Mouse (Mus musculus): ENCODE measurements around the gene Ntm. TPM values are rescaled to one million over a fixed set of nuclear protein-coding genes. Genes with fewer than 3 reads are reported as not detected.

Gene Ntm
- 11.2 and 11.5 TPM in 2 replicates for polyA plus RNA-seq (2014; fragmentation: Nextera tagmentation; extraction: Ambion mirVana)

DNA sequence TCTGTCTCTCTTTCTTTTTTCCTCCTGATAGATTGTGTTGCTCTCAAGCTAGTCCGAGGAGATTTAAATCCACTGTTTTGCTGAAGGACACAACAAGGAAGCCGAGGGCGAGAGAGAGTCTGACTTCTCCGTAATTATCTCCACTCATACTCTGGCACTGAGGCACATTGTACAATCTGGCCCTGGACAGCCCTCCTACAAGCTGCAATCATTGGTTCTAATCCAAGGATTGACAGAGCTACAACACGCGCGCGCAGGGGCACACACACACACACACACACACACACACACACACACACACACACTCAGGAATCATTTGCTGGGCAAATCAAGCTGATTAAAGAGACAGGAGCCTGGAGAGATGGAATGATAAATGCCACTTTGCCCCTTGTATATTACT lies at the start of gene Ntm:
Gene Ntm, minus strand, starts transcription at position 164 of the 400 bp plus-strand sequence.
- Histone ChIP-seq H3K4me1 (ENCODE audit: control insufficient read depth, insufficient read depth, low read length) (no peaks in the 10 kb centered on the region), H3K9ac (replicated peaks; ENCODE audit: low read length) (0 out of 2 replicates have a peak within 1 kb of the TSS, but pooled peaks have one; percentile 32), H3K4me3 (ENCODE audit: low read depth, low read length) (peak within 1 kb of the TSS; percentile 43), H3K27ac (replicated peaks; ENCODE audit: low read depth, low read length) (no peak within 1 kb of the TSS), H3K36me3 (replicated peaks; ENCODE audit: control insufficient read depth, insufficient read depth, low read depth, low read length) (no peaks in the 10 kb centered on the region), H3K4me2 (ENCODE audit: low read depth, low read length) (peak within 1 kb of the TSS; percentile 84), H3K9me3 (replicated peaks; ENCODE audit: control insufficient read depth, low read length) (no peaks in the 10 kb centered on the region), H3K27me3 (ENCODE audit: control insufficient read depth, insufficient read depth, low read length) (peaks cover 12% of the 10 kb centered on the region)
- DNase-seq (ENCODE audit: low spot score) (peak; percentile 31), ATAC-seq (replicated peaks; ENCODE audit: insufficient number of reproducible peaks, low FRiP score, low TSS enrichment, low read depth) (no peak)
- WGBS = 18% methylated on average over 8 of the region's 8 CpGs

DNA sequence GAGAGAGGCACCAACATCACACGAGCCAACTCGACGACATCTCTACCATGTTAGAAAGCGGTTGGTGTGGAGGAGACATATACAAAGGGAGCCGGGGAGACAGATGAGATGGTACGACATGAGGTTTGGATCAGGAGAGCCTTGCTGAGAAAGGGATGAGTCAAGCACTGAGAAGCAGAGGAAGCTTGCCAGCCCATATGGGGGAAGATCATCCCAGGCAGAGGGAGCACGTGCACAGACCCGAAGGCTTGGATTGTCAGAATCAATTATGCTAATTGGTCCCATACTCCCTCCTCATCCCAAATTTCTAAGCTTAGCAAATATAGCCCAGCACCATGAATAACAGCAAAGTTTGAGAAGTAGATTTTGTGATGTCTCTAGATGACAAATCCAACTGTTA lies 42.8 kb upstream of the Ntm start:
- H3K27me3 ChIP-seq (ENCODE audit: control insufficient read depth, insufficient read depth, low read length) = no peaks in the 10 kb centered on the region
- H3K4me2 ChIP-seq (ENCODE audit: low read depth, low read length) = no peak overlapping the region
- 74% methylated on average over 8 of the region's 8 CpGs for WGBS
- no peak overlapping the region for H3K4me3 ChIP-seq (ENCODE audit: low read depth, low read length)
- H3K27ac ChIP-seq (replicated peaks; ENCODE audit: low read depth, low read length) = no peak overlapping the region
- no peaks in the 10 kb centered on the region for H3K9me3 ChIP-seq (replicated peaks; ENCODE audit: control insufficient read depth, low read length)
- DNase-seq (ENCODE audit: low spot score) = peak; percentile 10
- H3K4me1 ChIP-seq (ENCODE audit: control insufficient read depth, insufficient read depth, low read length) = no peaks in the 10 kb centered on the region
- no peak overlapping the region for H3K9ac ChIP-seq (replicated peaks; ENCODE audit: low read length)
- no peak for ATAC-seq (replicated peaks; ENCODE audit: insufficient number of reproducible peaks, low FRiP score, low TSS enrichment, low read depth)
- H3K36me3 ChIP-seq (replicated peaks; ENCODE audit: control insufficient read depth, insufficient read depth, low read depth, low read length) = no peaks in the 10 kb centered on the region

DNA sequence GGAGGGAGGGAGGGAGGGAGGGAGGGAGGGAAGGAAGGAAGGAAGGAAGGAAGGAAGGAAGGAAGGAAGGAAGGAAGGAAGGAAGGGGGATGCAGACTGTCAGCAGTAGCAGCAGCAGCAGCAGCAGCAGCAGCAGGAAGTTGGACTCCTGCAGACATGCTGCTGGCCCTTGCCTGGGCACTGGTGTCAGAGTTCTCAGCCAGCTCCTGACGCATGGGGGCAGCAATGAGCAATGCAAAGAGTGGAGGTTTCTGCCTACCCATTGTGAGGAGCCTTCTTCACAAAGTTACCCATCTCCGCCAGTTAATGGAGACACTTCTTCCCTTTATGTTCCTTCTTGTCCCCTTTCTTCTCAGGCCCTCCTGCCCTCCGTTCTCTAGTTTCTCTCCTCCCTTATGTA lies 40.7 kb upstream of the Ntm start:
- no peak overlapping the region for H3K27ac ChIP-seq (replicated peaks; ENCODE audit: low read depth, low read length)
- no peaks in the 10 kb centered on the region for H3K4me1 ChIP-seq (ENCODE audit: control insufficient read depth, insufficient read depth, low read length)
- H3K9me3 ChIP-seq (replicated peaks; ENCODE audit: control insufficient read depth, low read length) = no peaks in the 10 kb centered on the region
- no peaks in the 10 kb centered on the region for H3K36me3 ChIP-seq (replicated peaks; ENCODE audit: control insufficient read depth, insufficient read depth, low read depth, low read length)
- no peak overlapping the region for H3K4me3 ChIP-seq (ENCODE audit: low read depth, low read length)
- no peak overlapping the region for H3K4me2 ChIP-seq (ENCODE audit: low read depth, low read length)
- no peaks in the 10 kb centered on the region for H3K27me3 ChIP-seq (ENCODE audit: control insufficient read depth, insufficient read depth, low read length)
- 16% methylated on average over 3 of the region's 3 CpGs for WGBS
- DNase-seq (ENCODE audit: low spot score) (peak; percentile 81), ATAC-seq (replicated peaks; ENCODE audit: insufficient number of reproducible peaks, low FRiP score, low TSS enrichment, low read depth) (no peak)
- H3K9ac ChIP-seq (replicated peaks; ENCODE audit: low read length) = no peak overlapping the region

DNA sequence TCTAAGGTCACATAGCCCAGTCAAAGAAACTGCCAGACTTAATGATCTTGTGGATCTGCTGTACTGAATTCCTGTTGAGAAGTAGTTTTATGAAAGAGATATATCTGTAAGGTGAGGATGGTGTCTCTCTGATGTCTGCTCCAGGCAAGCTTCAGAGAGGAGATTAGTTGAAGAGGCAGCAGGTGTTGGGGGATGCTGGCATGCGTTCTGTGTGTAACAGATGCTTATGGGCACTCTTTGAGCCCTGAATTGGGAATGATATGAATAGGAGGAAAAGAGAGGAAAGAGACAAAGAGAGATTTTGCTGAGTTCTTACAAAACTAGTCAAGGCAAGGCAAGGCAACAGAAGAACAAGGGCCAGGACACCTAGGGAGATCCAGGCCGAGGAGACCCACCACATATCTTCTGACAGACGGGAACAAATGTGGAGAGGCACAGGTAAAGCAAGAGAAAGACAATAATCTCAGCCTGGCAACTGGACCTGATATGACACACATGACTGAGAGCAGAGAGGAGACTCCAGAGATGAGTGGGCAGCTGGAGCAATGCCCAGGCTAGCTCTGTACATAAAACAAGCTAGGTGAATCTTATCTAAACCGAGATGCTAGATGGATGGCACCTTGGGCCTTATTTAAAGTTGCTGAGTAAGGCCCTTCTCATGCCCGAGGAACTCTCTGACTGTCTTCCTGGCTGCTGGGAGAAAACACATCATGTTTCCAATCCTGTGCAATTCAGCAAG lies 18.4 kb upstream of the Ntm start:
- Histone ChIP-seq H3K9ac (replicated peaks; ENCODE audit: low read length) (no peak overlapping the region), H3K4me1 (ENCODE audit: control insufficient read depth, insufficient read depth, low read length) (no peaks in the 10 kb centered on the region), H3K36me3 (replicated peaks; ENCODE audit: control insufficient read depth, insufficient read depth, low read depth, low read length) (no peaks in the 10 kb centered on the region), H3K27ac (replicated peaks; ENCODE audit: low read depth, low read length) (no peak overlapping the region), H3K27me3 (ENCODE audit: control insufficient read depth, insufficient read depth, low read length) (no peaks in the 10 kb centered on the region), H3K9me3 (replicated peaks; ENCODE audit: control insufficient read depth, low read length) (no peaks in the 10 kb centered on the region), H3K4me3 (ENCODE audit: low read depth, low read length) (no peak overlapping the region), H3K4me2 (ENCODE audit: low read depth, low read length) (no peak overlapping the region)
- WGBS = 80% methylated on average over 5 of the region's 5 CpGs
- no peak for DNase-seq (ENCODE audit: low spot score)
- no peak for ATAC-seq (replicated peaks; ENCODE audit: insufficient number of reproducible peaks, low FRiP score, low TSS enrichment, low read depth)

DNA sequence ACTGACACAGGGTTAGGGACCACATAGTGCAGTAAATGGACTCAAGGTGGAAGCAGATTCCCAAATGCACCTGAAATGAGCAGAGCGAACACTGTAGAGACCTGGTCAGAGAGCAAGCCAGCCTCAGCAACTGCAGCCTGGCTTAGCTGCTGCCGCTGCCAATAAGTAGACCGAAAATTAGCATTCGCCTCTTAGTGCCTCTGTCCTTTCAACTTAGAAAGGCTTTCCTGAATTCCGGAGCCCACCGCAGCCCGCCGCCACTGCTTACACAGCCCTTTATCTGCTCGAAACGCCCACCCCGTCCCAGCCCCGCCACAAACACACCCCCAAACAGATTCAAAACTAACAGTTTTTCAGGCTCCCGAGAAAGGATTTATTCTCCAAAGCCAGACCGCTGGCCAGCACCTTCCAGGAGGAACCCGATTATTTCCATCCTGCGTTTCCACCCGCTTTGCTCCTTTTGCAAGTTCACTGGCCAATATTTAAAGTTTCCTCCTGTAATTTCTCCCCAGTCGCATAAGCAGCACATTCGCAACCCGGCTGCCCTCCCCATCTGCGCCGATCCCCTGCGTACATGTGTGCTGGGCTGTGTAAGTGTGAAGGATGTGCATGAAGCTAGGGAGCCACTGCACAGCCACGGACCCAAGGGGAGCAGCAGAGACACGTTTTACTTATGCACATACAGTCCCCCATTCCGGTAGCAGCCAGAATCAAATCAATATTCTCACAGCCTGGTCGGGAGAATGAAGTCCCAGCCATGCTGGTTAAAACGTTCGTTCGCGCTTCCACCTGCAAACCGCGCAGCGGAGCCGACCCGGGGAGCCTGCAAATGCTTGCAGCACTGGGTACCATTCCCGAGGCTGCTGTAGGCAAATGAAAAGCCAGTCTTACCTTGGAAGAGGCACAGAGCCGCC lies 730 bp downstream of the Ntm start:
- Histone ChIP-seq H3K27ac (replicated peaks; ENCODE audit: low read depth, low read length) (no peak overlapping the region), H3K9ac (replicated peaks; ENCODE audit: low read length) (0 out of 2 replicates have a peak overlapping the region, but pooled peaks have one; percentile 32), H3K4me2 (ENCODE audit: low read depth, low read length) (peak overlapping the region; percentile 84), H3K4me3 (ENCODE audit: low read depth, low read length) (peak overlapping the region; percentile 43), H3K9me3 (replicated peaks; ENCODE audit: control insufficient read depth, low read length) (no peaks in the 10 kb centered on the region), H3K4me1 (ENCODE audit: control insufficient read depth, insufficient read depth, low read length) (no peaks in the 10 kb centered on the region), H3K27me3 (ENCODE audit: control insufficient read depth, insufficient read depth, low read length) (peaks cover 12% of the 10 kb centered on the region), H3K36me3 (replicated peaks; ENCODE audit: control insufficient read depth, insufficient read depth, low read depth, low read length) (no peaks in the 10 kb centered on the region)
- 2% methylated on average over 38 of the region's 38 CpGs for WGBS
- ATAC-seq (replicated peaks; ENCODE audit: insufficient number of reproducible peaks, low FRiP score, low TSS enrichment, low read depth) = no peak
- DNase-seq (ENCODE audit: low spot score) = peak; percentile 47

DNA sequence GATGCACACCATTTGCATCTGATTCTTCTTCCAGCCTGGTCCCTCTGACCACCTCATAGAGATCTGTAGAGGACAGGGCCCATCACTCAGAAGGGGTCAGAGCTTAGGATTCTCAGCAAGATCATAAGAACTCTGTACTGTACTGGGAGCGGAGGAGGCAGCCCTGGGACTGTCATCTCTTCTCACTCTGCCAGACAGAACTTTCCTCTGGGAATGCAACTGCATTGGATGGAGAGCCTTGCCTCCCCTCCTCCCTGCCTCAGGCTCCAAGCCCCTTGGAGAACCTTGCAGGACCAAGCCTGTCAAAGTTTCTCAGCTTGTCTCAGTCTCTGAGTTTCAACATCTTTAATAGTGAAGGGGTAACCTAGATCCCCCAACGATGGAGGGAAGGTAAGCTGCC lies 1.4 kb downstream of the Ntm start:
- H3K27ac ChIP-seq (replicated peaks; ENCODE audit: low read depth, low read length) = no peak overlapping the region
- H3K27me3 ChIP-seq (ENCODE audit: control insufficient read depth, insufficient read depth, low read length) = peaks cover 12% of the 10 kb centered on the region
- no peaks in the 10 kb centered on the region for H3K9me3 ChIP-seq (replicated peaks; ENCODE audit: control insufficient read depth, low read length)
- no peak overlapping the region for H3K9ac ChIP-seq (replicated peaks; ENCODE audit: low read length)
- no peak for DNase-seq (ENCODE audit: low spot score)
- no peaks in the 10 kb centered on the region for H3K36me3 ChIP-seq (replicated peaks; ENCODE audit: control insufficient read depth, insufficient read depth, low read depth, low read length)
- peak overlapping the region; percentile 84 for H3K4me2 ChIP-seq (ENCODE audit: low read depth, low read length)
- ATAC-seq (replicated peaks; ENCODE audit: insufficient number of reproducible peaks, low FRiP score, low TSS enrichment, low read depth) = 0 out of 2 replicates have a peak, but pooled peaks have one; percentile 39
- WGBS = 34% methylated on average over 2 of the region's 2 CpGs
- H3K4me3 ChIP-seq (ENCODE audit: low read depth, low read length) = peak overlapping the region; percentile 43; the same call in 1 of the 2 replicates
- H3K4me1 ChIP-seq (ENCODE audit: control insufficient read depth, insufficient read depth, low read length) = no peaks in the 10 kb centered on the region

DNA sequence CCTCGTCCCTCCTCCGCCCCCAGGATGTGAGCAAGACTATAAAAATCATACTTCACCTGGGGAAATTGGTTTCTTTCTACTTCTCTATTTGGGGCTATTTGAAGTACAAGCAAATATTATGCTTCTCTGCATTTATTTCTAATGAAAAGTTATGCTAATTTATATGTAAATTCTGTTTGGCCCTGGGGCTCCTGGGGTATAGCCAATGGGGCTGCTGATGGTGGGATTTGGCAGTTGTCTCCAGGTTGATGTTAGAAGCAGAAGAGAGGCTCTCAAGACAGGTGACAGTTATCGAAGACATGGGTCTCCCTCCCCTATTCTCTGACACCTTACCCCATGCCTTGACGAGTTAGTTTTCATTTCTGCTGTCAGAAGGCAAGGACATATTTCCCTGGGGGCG lies 2.2 kb downstream of the Ntm start:
- Histone ChIP-seq H3K36me3 (replicated peaks; ENCODE audit: control insufficient read depth, insufficient read depth, low read depth, low read length) (no peaks in the 10 kb centered on the region), H3K9ac (replicated peaks; ENCODE audit: low read length) (no peak overlapping the region), H3K4me2 (ENCODE audit: low read depth, low read length) (no peak overlapping the region), H3K4me1 (ENCODE audit: control insufficient read depth, insufficient read depth, low read length) (no peaks in the 10 kb centered on the region), H3K9me3 (replicated peaks; ENCODE audit: control insufficient read depth, low read length) (no peaks in the 10 kb centered on the region), H3K4me3 (ENCODE audit: low read depth, low read length) (no peak overlapping the region), H3K27me3 (ENCODE audit: control insufficient read depth, insufficient read depth, low read length) (peaks cover 12% of the 10 kb centered on the region), H3K27ac (replicated peaks; ENCODE audit: low read depth, low read length) (no peak overlapping the region)
- DNase-seq (ENCODE audit: low spot score) = no peak
- 70% methylated on average over 5 of the region's 5 CpGs for WGBS
- ATAC-seq (replicated peaks; ENCODE audit: insufficient number of reproducible peaks, low FRiP score, low TSS enrichment, low read depth) = no peak

DNA sequence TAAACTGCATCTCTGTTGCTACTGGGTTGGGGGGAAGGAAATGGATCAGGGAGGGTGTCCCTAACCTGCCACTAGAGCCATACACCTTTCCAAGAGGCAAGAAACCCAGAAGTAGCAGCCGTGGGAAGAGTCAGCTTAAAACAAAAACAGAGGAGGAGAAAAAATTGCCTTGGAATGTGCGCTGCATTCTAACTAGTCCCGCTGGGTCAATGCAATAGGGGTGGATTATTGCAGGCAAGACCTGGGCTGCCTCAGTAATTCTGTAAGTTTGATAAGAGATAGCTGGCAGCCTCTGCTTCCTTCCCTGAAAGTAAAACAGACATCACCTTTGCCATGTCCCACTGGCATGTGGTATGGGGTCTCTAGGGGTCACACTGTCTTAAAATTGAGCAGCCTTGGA lies 2.7 kb downstream of the Ntm start:
- peaks cover 12% of the 10 kb centered on the region for H3K27me3 ChIP-seq (ENCODE audit: control insufficient read depth, insufficient read depth, low read length)

More for the DNA sequence above, 2.7 kb downstream of the Ntm start:
- Histone ChIP-seq H3K27ac (replicated peaks; ENCODE audit: low read depth, low read length) (no peak overlapping the region), H3K4me1 (ENCODE audit: control insufficient read depth, insufficient read depth, low read length) (no peaks in the 10 kb centered on the region), H3K4me3 (ENCODE audit: low read depth, low read length) (no peak overlapping the region), H3K9ac (replicated peaks; ENCODE audit: low read length) (no peak overlapping the region), H3K36me3 (replicated peaks; ENCODE audit: control insufficient read depth, insufficient read depth, low read depth, low read length) (no peaks in the 10 kb centered on the region), H3K9me3 (replicated peaks; ENCODE audit: control insufficient read depth, low read length) (no peaks in the 10 kb centered on the region), H3K4me2 (ENCODE audit: low read depth, low read length) (no peak overlapping the region)
- ATAC-seq (replicated peaks; ENCODE audit: insufficient number of reproducible peaks, low FRiP score, low TSS enrichment, low read depth) (no peak), DNase-seq (ENCODE audit: low spot score) (peak; percentile 9)
- 24% methylated on average over 3 of the region's 3 CpGs for WGBS
